Mouse (Mus musculus) adrenal gland, adult 8-10 months (tissue): ENCODE measurements at regions not wholly inside any gene's neighbourhood (a gene's known extent, or its start where the extent isn't known, plus 50 kb on each side); places are given as distances from the start of the nearest gene placed in this dataset.

Experiments used
- DNase-seq: peaks from one replicate; pipeline ENCODE4 v3.0.0; 2022

GRCm38 (mm10) chr13:15931553-15932162 is 80.0 kb upstream of the Inhba start:
- no peak for DNase-seq

- no peak for DNase-seq
Measured at GRCm38 (mm10) chr13:15935689-15936088, 76.0 kb upstream of the Inhba start.

- DNase-seq, result no peak
Measured at GRCm38 (mm10) chr13:15936109-15936508, 75.5 kb upstream of the Inhba start.

GRCm38 (mm10) chr13:15950143-15950542 is 61.5 kb upstream of the Inhba start:
- DNase-seq, result no peak

- DNase-seq, result no peak
Measured at GRCm38 (mm10) chr13:15950885-15951610, 60.6 kb upstream of the Inhba start.
